Mouse (Mus musculus) urinary bladder, postnatal 10 days (tissue): Measurements from ENCODE around the gene Eif5.
A peak's percentile ranks its signal among the peaks of the same experiment; 100 is the strongest.

ENCODE experiments used
- DNase-seq: peaks from one replicate; pipeline ENCODE4 v3.0.0; 2022; ENCODE audit warnings: low spot score

Eif5 gene

DNA sequence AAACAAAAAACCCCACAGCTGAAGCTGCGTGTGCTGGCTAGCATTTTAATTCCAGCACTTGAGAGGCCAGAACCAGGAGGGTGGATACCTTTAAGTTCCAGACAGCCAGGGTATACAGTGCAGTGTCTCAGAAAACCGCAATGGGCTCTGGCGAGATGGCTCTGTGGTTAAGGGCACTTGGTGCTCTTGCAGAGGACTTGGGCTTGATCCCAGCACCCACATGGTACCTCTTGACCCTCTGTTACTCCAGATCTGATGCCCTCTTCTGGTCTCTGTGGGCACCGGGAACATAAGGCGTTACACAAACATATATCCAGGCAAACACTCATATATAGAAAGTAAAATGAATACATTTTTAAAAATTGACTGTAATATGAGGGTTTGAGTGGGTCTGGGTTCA, 27.5 kb downstream of the Eif5 start:
- DNase-seq, result no peak

- DNase-seq, result no peak
Measured at GRCm38 (mm10) chr12:111568836-111569235, 31.0 kb downstream of the Eif5 start.

- no peak for DNase-seq
Measured at GRCm38 (mm10) chr12:111572406-111572805, 34.6 kb downstream of the Eif5 start.

DNA sequence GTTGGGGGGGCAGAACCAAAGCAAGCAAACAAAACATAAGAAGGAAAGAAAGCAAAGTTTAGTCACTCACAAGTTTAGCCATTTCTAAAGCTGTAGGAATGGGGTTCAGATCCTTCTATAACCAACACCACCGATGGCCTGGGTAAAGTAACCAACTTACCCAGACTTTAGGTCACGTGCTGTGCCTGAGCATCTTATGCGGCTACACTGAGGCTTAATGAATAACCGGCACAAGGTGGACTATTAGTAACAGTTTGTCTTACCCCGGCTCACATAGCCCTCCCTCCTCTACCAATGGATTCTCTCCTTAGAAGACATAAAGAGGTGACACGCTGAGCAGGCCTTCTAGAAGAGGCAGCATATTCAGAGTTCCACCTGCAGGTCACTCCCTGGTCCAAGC, 35.5 kb downstream of the Eif5 start:
- no peak for DNase-seq

DNA sequence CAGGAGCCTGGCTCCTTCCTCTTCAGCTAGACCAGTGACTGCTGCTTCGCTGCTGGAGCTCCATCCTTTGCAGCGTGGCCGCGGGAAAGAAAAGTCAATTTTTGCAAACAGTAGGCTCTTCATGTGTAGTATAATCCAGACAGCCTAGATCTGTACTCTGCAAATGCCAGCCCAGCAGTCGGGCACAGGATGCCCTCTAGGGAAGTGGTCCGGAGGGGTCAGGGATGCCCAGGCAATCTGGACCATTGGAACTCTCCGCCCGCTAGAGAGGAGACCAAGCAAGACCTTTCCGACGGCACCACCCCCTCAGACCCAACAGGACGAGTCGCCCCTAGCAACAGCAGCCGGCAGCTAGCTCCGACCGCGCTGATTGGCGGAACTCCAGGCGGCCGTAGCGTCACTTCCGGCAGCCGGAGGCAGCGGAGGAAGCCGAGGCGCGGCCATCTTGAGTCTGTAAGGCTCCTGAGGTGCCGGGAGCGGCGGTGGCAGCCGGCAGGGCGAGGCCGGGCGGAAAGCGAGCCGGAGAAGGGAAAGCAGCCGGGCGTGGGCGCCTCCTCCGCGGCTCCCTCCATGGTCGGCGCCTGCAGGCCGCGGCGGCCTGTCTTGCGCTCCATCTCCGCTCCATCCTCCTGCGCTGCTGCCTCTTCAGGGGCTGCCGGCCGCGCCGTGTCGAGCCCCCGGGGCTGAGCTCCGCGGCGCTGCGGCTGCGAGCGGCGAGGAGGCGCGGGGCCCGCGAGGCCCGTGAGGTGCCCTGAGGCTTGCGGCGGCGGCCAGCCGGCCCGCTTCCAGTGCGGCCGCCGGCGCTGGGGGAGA, 36.5 kb downstream of the Eif5 start, which contains the start of gene Mark3:
TSS of gene Mark3 (plus strand) at position 450 of the 813 bp plus-strand sequence.
- DNase-seq, result peak; percentile 96

- no peak for DNase-seq
Measured at GRCm38 (mm10) chr12:111574887-111575838, 37.3 kb downstream of the Eif5 start.

DNA sequence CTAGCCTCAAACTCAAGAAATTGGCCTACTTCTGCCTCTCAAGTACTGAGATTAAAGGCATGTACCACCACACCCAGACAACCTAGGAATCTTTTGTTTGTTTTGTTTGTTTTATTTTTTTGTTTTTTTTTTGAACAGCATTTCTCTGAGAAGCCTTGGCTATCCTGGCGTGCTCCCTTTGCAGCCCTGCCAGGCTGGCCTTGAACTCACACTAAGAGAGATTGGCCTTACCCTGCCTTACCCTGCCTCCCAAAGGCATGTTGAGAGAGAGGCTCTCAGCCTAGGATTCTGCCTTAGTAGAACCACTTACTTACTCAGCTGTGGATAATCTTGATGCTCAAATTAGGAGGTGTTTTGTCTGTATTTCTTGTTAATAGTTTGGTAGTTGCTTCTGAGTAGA, 45.2 kb downstream of the Eif5 start:
- no peak for DNase-seq

DNA sequence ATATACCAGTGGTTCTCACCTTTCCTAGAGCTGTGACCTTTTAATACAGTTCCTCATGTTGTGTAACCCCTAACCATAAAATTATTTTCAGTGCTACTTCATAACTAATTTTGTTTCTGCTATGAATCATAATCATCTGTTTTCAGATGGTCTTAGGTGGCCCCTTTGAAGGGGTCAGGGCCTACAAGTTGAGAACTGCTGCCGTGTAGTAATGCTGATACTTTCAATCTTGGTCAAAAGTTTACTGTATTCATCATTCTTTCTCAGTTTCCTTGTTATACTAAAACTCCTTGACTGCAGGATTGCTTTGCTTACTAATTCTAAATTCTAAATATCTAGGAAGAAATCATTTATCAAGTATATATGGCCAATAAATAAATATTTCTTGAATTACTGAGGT, 46.6 kb downstream of the Eif5 start:
- no peak for DNase-seq

DNA sequence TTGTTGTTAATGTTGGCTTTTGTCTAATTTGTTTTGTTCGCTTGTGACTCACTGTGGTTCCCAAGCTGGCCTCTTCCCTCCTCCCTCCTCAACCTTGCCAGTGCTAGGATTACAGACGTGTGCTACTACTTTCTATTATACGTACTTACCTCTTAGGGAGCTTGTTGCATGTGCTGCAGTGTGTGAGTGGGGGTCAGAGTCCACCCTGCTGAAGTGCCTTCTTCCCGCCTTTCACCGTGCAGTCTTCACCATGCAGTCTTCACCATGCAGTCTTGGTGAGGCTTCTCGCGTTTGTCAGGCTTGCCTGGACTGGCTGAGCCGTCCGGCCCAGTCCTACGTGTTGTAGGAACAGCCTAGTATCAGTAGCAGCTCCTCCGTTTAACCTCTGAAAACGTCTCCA, 49.4 kb downstream of the Eif5 start:
- DNase-seq, result no peak

DNA sequence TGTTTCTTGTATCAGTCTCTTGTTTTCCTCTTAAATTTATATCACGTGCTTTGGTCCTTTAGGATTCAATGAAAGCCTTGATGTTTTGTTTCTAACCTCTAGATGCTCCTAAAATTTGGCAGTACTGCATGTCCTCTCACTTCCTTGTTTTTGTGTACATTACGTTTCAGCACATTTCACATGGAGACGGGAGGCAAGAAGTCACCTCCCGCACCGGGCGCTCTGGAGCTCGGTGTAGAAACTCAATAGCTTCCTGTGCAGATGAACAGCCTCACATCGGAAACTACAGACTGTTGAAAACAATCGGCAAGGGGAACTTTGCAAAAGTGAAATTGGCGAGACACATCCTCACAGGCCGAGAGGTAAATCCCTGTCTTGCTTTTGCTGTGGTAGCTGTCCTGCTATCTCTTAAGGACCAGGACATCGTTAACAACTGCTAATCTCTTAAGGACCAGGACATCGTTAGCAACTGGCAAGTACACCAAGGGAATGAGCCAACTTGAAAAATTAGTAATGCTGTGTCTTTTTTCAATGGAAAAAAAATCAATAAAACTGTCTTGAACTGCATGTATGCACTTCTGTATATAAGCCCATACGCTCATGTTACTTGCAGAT, 54.7 kb downstream of the Eif5 start:
- no peak for DNase-seq

DNA sequence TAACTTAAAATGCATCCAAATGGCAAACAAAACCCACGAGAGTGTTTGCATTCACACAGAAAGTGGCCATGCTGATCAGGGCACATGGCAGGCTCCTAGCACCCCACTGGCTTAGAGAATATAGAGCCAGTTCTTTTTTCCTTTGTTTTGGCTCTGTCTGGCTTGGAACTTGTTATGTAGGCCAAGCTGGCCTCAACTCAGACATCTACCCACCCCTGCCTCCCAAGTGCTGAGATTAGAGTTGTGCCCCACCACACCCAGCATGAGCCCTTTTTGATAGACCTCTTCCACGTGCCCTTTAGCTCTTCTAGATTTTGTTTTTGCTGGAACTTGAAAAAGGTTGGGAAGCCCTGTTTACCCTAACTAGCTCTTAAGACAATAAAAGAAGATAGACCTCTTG, 56.0 kb downstream of the Eif5 start:
- no peak for DNase-seq
